Mouse (Mus musculus) myocyte (in vitro differentiated cells): Measurements from ENCODE around the gene Zfp59. TPM values are rescaled to one million over a fixed set of nuclear protein-coding genes. Genes with fewer than 3 reads are reported as not detected.

ENCODE experiments used
- H3K27me3 ChIP-seq: one replicate; pipeline ENCODE4 v1.6.1; 2011; ENCODE audit not compliant: control insufficient read depth, insufficient read depth, insufficient read length
- H3K36me3 ChIP-seq: one replicate; pipeline ENCODE4 v1.6.1; 2011; ENCODE audit not compliant: control insufficient read depth, insufficient read depth
- H3K4me2 ChIP-seq: one replicate; pipeline ENCODE4 v1.6.1; 2011; ENCODE audit warnings: low read depth, control low read depth
- H3K4me3 ChIP-seq: one replicate; pipeline ENCODE4 v1.5.1; 2011; ENCODE audit warnings: mild to moderate bottlenecking, control low read depth, moderate library complexity
- H3K79me2 ChIP-seq: one replicate; pipeline ENCODE4 v1.6.1; 2011; ENCODE audit not compliant: control insufficient read depth, insufficient read depth
- H3ac ChIP-seq: one replicate; pipeline ENCODE4 v1.6.1; 2011; ENCODE audit not compliant: control insufficient read depth, insufficient read length
- CEBPB ChIP-seq: IDR thresholded peaks from 2 replicates; pipeline ENCODE4 v1.6.1; 2011; ENCODE audit warnings: mild to moderate bottlenecking, moderate library complexity; ENCODE audit not compliant: poor library complexity, insufficient read depth, severe bottlenecking
- E2F4 ChIP-seq: IDR thresholded peaks from one replicate; pipeline ENCODE4 v1.6.1; 2011; ENCODE audit warnings: mild to moderate bottlenecking, control low read depth, moderate library complexity; ENCODE audit not compliant: insufficient read depth
- MAX ChIP-seq: IDR thresholded peaks from one replicate; pipeline ENCODE4 v1.6.1; 2011; ENCODE audit warnings: low read depth, mild to moderate bottlenecking, control low read depth
- MYOD1 ChIP-seq, 3 experiments: IDR thresholded peaks; one replicate each; pipeline ENCODE4 v1.6.1; 2011; ENCODE audit warnings: control low read depth in 2 of 3, low read depth in 2 of 3, mild to moderate bottlenecking in 2 of 3, moderate library complexity in 1 of 3; ENCODE audit not compliant: insufficient read length in 2 of 3, control insufficient read depth in 1 of 3
- MYOG ChIP-seq, 3 experiments: IDR thresholded peaks; one replicate each; pipeline ENCODE4 v1.6.1; 2011; ENCODE audit warnings: control low read depth in 2 of 3, low read depth in 2 of 3, mild to moderate bottlenecking in 2 of 3; ENCODE audit not compliant: insufficient read length in 2 of 3, control insufficient read depth in 1 of 3, insufficient read depth in 1 of 3
- POLR2A ChIP-seq: IDR thresholded peaks from one replicate; pipeline ENCODE4 v1.6.1; 2011; ENCODE audit warnings: low read depth, mild to moderate bottlenecking, control low read depth, moderate library complexity; ENCODE audit not compliant: insufficient read length
- POLR2AphosphoS2 ChIP-seq: IDR thresholded peaks from one replicate; pipeline ENCODE4 v1.6.1; 2011; ENCODE audit warnings: low read depth, control low read depth; ENCODE audit not compliant: insufficient read length
- REST ChIP-seq: IDR thresholded peaks from one replicate; pipeline ENCODE4 v1.6.1; 2011; ENCODE audit warnings: mild to moderate bottlenecking, control low read depth, moderate library complexity; ENCODE audit not compliant: insufficient read depth, insufficient read length
- SRF ChIP-seq: IDR thresholded peaks from one replicate; pipeline ENCODE4 v1.6.1; 2011; ENCODE audit warnings: low read depth; ENCODE audit not compliant: control insufficient read depth, insufficient read length
- TCF12 ChIP-seq: IDR thresholded peaks from one replicate; pipeline ENCODE4 v1.6.1; 2011; ENCODE audit warnings: mild to moderate bottlenecking, control low read depth; ENCODE audit not compliant: poor library complexity, insufficient read depth, severe bottlenecking
- TCF3 ChIP-seq: IDR thresholded peaks from one replicate; pipeline ENCODE4 v1.6.1; 2011; ENCODE audit warnings: low read depth, control low read depth; ENCODE audit not compliant: insufficient read length
- USF1 ChIP-seq: IDR thresholded peaks from one replicate; pipeline ENCODE4 v1.6.1; 2011; ENCODE audit warnings: low read depth, mild to moderate bottlenecking, control low read depth, moderate library complexity
- polyA plus RNA-seq: library from polyadenylated mRNA; unstranded; fragments of >200 nt; fragmentation: generic; extraction: Trizol; gene quantifications from one replicate; pipeline ENCODE4 v1.2.1, GENCODE M21; 2012; ENCODE audit warnings: missing spikeins

Zfp59 gene
- polyA plus RNA-seq, 1 experiment, result 1.2 TPM

DNA sequence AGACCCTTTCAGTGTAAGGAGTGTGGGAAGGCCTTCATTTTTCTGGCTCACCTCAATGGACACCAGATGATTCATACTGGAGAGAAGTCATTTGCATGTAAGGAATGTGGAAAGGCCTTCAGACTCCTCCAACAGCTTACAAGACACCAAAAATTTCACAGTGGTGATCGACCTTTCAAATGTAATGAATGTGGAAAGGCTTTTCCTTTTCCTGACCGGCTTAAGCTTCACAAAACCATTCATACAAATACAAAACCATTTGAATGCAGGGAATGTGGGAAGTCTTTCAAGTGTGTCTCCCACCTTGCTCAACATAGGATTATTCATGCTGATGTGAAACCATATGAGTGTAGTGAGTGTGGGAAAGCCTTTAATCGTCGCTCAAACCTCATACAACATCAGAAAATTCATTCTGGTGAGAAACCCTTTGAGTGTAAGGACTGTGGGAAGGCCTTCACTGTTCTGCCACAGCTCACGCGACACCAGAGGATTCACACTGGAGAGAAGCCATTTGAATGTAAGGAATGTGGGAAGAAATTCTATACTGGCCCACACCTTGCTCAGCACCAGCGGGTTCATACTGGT is 19.8 kb upstream of the Zfp59 start:
- H3K4me2 ChIP-seq, result no peak overlapping the region
- TF ChIP-seq MYOD1 (IDR thresholded peaks at IDR 0.05; ENCODE audit: control insufficient read depth in 1 of 3, insufficient read length in 2 of 3, low read depth in 2 of 3) (no peak), REST (no peak), SRF (no peak), CEBPB (no peak), MAX (no peak), USF1 (no peak), POLR2AphosphoS2 (no peak), POLR2A (no peak), E2F4 (no peak), TCF3 (no peak), TCF12 (no peak), MYOG (IDR thresholded peaks at IDR 0.05; ENCODE audit: control insufficient read depth in 1 of 3, insufficient read depth in 1 of 3, insufficient read length in 2 of 3, low read depth in 2 of 3) (no peak)
- no peak overlapping the region for H3K4me3 ChIP-seq
- H3K27me3 ChIP-seq, result no peaks in the 10 kb centered on the region
- H3K36me3 ChIP-seq, result peaks cover 14% of the 10 kb centered on the region
- no peaks in the 10 kb centered on the region for H3K79me2 ChIP-seq
- H3ac ChIP-seq, result no peak overlapping the region

- H3K27me3 ChIP-seq, result no peaks in the 10 kb centered on the region
- H3K4me3 ChIP-seq, result no peak overlapping the region
- peaks cover 4% of the 10 kb centered on the region for H3K36me3 ChIP-seq
- no peak overlapping the region for H3K4me2 ChIP-seq
- H3ac ChIP-seq, result no peak overlapping the region
- H3K79me2 ChIP-seq, result no peaks in the 10 kb centered on the region
- TF ChIP-seq CEBPB (no peak), POLR2AphosphoS2 (no peak), SRF (no peak), POLR2A (no peak), TCF12 (no peak)
Measured at GRCm38 (mm10) chr7:27822611-27823010, 15.8 kb upstream of the Zfp59 start.

- H3K4me3 ChIP-seq, result no peak overlapping the region
- no peaks in the 10 kb centered on the region for H3K36me3 ChIP-seq
- H3ac ChIP-seq, result no peak overlapping the region
- H3K4me2 ChIP-seq, result no peak overlapping the region
- H3K79me2 ChIP-seq, result no peaks in the 10 kb centered on the region
- no peaks in the 10 kb centered on the region for H3K27me3 ChIP-seq
- TF ChIP-seq POLR2AphosphoS2 (no peak), MYOG (IDR thresholded peaks at IDR 0.05; ENCODE audit: control insufficient read depth in 1 of 3, insufficient read depth in 1 of 3, insufficient read length in 2 of 3, low read depth in 2 of 3) (no peak), MAX (no peak), REST (no peak), MYOD1 (IDR thresholded peaks at IDR 0.05; ENCODE audit: control insufficient read depth in 1 of 3, insufficient read length in 2 of 3, low read depth in 2 of 3) (no peak), CEBPB (no peak), TCF12 (no peak), POLR2A (no peak), SRF (no peak), E2F4 (no peak), USF1 (no peak), TCF3 (no peak)
Measured at GRCm38 (mm10) chr7:27834131-27834530, 4.3 kb upstream of the Zfp59 start.

DNA sequence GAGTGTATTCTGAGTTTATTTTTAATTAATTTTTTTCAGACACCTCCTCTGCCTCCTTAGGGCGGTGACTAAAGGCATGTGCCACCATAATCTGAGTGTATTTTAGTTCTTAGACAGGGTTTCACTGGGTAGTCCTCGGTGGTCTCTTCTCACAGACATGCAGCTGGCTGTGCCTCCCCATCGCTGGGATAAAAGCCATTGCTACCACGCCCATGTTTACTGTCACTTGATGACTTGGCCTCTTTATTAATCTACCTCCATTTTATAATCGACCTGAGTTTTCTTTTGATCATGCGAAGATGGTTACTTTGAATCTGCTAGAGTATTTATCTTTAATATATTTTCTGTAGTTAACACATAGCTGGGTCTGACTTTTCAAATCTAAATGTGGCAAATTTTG is 511 bp upstream of the Zfp59 start:
- TF ChIP-seq POLR2A (no peak), TCF3 (no peak), E2F4 (no peak), MYOG (IDR thresholded peaks at IDR 0.05; ENCODE audit: control insufficient read depth in 1 of 3, insufficient read depth in 1 of 3, insufficient read length in 2 of 3, low read depth in 2 of 3) (no peak), TCF12 (no peak), POLR2AphosphoS2 (no peak), MYOD1 (IDR thresholded peaks at IDR 0.05; ENCODE audit: control insufficient read depth in 1 of 3, insufficient read length in 2 of 3, low read depth in 2 of 3) (no peak), CEBPB (no peak), MAX (no peak), SRF (no peak), USF1 (no peak), REST (no peak)
- H3K27me3 ChIP-seq, result no peaks in the 10 kb centered on the region
- peak overlapping the region; percentile 62 for H3K4me3 ChIP-seq
- H3K4me2 ChIP-seq, result peak overlapping the region; percentile 92
- no peaks in the 10 kb centered on the region for H3K79me2 ChIP-seq
- peak overlapping the region; percentile 64 for H3ac ChIP-seq
- no peaks in the 10 kb centered on the region for H3K36me3 ChIP-seq

DNA sequence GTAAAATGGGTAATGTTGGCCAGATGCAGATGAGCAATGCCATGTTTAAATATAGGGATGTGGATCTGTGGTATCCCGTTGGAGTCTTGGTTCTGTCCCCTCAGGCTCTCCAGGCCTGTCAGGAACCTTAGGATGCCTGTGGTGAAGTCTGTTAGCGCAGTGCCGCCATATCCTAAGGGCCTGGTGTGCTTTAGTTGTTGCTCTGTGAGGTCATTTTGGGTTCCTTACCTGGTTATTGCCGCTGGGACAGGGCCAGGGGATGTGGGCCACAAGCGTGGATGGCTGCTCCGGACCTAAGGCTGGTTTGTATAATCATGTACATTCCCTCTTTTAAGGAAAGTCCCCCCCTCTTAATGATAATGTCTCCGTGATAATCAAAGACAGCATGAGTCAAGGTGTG is 1.2 kb downstream of the Zfp59 start:
- no peak for TF ChIP-seq TCF12
- no peak for TF ChIP-seq POLR2AphosphoS2
- TF ChIP-seq MAX, result no peak
- no peak for TF ChIP-seq CEBPB
- TF ChIP-seq MYOG (IDR thresholded peaks at IDR 0.05; ENCODE audit: control insufficient read depth in 1 of 3, insufficient read depth in 1 of 3, insufficient read length in 2 of 3, low read depth in 2 of 3), result no peak
- TF ChIP-seq TCF3, result no peak
- no peak for TF ChIP-seq MYOD1 (IDR thresholded peaks at IDR 0.05; ENCODE audit: control insufficient read depth in 1 of 3, insufficient read length in 2 of 3, low read depth in 2 of 3)
- no peak for TF ChIP-seq USF1
- no peak for TF ChIP-seq E2F4
- TF ChIP-seq REST, result no peak
- H3K4me3 ChIP-seq, result peak overlapping the region; percentile 62
- no peaks in the 10 kb centered on the region for H3K36me3 ChIP-seq
- H3ac ChIP-seq, result no peak overlapping the region
- peak overlapping the region; percentile 64 for H3K4me2 ChIP-seq
- H3K27me3 ChIP-seq, result no peaks in the 10 kb centered on the region
- H3K79me2 ChIP-seq, result no peaks in the 10 kb centered on the region
